Mouse (Mus musculus) retina, postnatal 1 day (tissue): ENCODE measurements at regions not wholly inside any gene's neighbourhood (a gene's known extent, or its start where the extent isn't known, plus 50 kb on each side); places are given as distances from the start of the nearest gene placed in this dataset.

Experiments used
- DNase-seq: peaks from one replicate; pipeline ENCODE4 v3.0.0-alpha.2; 2012

- peak; percentile 36 for DNase-seq
Measured at GRCm38 (mm10) chr3:118500234-118500633, 61.7 kb upstream of the Dpyd start.

GRCm38 (mm10) chr3:118507582-118508237 lies 54.2 kb upstream of the Dpyd start:
- peak; percentile 10 for DNase-seq

GRCm38 (mm10) chr3:118510837-118511236 lies 51.1 kb upstream of the Dpyd start:
- no peak for DNase-seq

GRCm38 (mm10) chr3:118511969-118512368 lies 50.0 kb upstream of the Dpyd start:
- DNase-seq: no peak
